Mouse (Mus musculus) CD4-positive, CD25-positive, alpha-beta regulatory T cell, adult 4 months (primary cell): Measurements from ENCODE around the gene Sh3bgrl2. TPM values are rescaled to one million over a fixed set of nuclear protein-coding genes. Genes with fewer than 3 reads are reported as not detected.
A peak's percentile ranks its signal among the peaks of the same experiment; 100 is the strongest.

ENCODE experiments used
- ATAC-seq: one replicate; pipeline ENCODE4 v1.8.0; 2017
- polyA plus RNA-seq, 2 experiments: library from polyadenylated mRNA; unstranded; fragments of 100-300 nt; shearing (Covaris generic); gene quantifications; one replicate each; pipeline ENCODE4 v1.2.1; 2017

Gene Sh3bgrl2
- polyA plus RNA-seq, 2 experiments from 2014 or later: 20.8 to 22.4 TPM

- no peak for ATAC-seq
These were observed 43.8 kb downstream of the Sh3bgrl2 start for GRCm38 (mm10) chr9:83591848-83592456.

GRCm38 (mm10) chr9:83593811-83594210 is 45.7 kb downstream of the Sh3bgrl2 start:
- ATAC-seq: no peak

- no peak for ATAC-seq
These were observed 48.0 kb downstream of the Sh3bgrl2 start for GRCm38 (mm10) chr9:83596132-83596531.

- ATAC-seq: no peak
These were observed 48.7 kb downstream of the Sh3bgrl2 start for GRCm38 (mm10) chr9:83596646-83597481.

- no peak for ATAC-seq
These were observed 49.9 kb downstream of the Sh3bgrl2 start for GRCm38 (mm10) chr9:83598047-83598446.

- no peak for ATAC-seq
These were observed 51.4 kb downstream of the Sh3bgrl2 start for GRCm38 (mm10) chr9:83599505-83599904.

- no peak for ATAC-seq
These were observed 52.3 kb downstream of the Sh3bgrl2 start for GRCm38 (mm10) chr9:83600286-83601048.

GRCm38 (mm10) chr9:83602176-83602770 is 54.1 kb downstream of the Sh3bgrl2 start:
- no peak for ATAC-seq

GRCm38 (mm10) chr9:83603159-83603558 is 55.0 kb downstream of the Sh3bgrl2 start:
- no peak for ATAC-seq

- no peak for ATAC-seq
These were observed 57.9 kb downstream of the Sh3bgrl2 start for GRCm38 (mm10) chr9:83605886-83606640.

- no peak for ATAC-seq
These were observed 60.0 kb downstream of the Sh3bgrl2 start for GRCm38 (mm10) chr9:83608135-83608534.

GRCm38 (mm10) chr9:83609422-83610297 is 61.5 kb downstream of the Sh3bgrl2 start:
- peak; percentile 97 for ATAC-seq

- no peak for ATAC-seq
These were observed 67.9 kb downstream of the Sh3bgrl2 start for GRCm38 (mm10) chr9:83615912-83616585.

- no peak for ATAC-seq
These were observed 68.5 kb downstream of the Sh3bgrl2 start for GRCm38 (mm10) chr9:83616586-83617081.

GRCm38 (mm10) chr9:83623455-83623854 is 75.3 kb downstream of the Sh3bgrl2 start:
- ATAC-seq: no peak

GRCm38 (mm10) chr9:83624193-83624592 is 76.1 kb downstream of the Sh3bgrl2 start:
- ATAC-seq: no peak

- no peak for ATAC-seq
These were observed 77.0 kb downstream of the Sh3bgrl2 start for GRCm38 (mm10) chr9:83625085-83625484.

- no peak for ATAC-seq
These were observed 80.8 kb downstream of the Sh3bgrl2 start for GRCm38 (mm10) chr9:83628669-83629612.

- no peak for ATAC-seq
These were observed 82.2 kb downstream of the Sh3bgrl2 start for GRCm38 (mm10) chr9:83630341-83630740.
